Mouse (Mus musculus): ENCODE measurements around the gene Il10ra. TPM values are rescaled to one million over a fixed set of nuclear protein-coding genes. Genes with fewer than 3 reads are reported as not detected.

The Il10ra gene
- polyA plus RNA-seq, 1 experiment, result 4.5 TPM

GRCm38 (mm10) chr9:45247536-45247935 is 21.4 kb downstream of the Il10ra start:
- H3K27me3 ChIP-seq (ENCODE audit: control insufficient read depth, insufficient read depth, low read length), result no peaks in the 10 kb centered on the region
- no peak overlapping the region for H3K27ac ChIP-seq (ENCODE audit: insufficient read depth, low read length)
- TF ChIP-seq POLR2A (IDR thresholded peaks at IDR 0.05; ENCODE audit: borderline replicate concordance, insufficient read depth, low read length) (no peak), CTCF (IDR thresholded peaks at IDR 0.05; ENCODE audit: borderline replicate concordance, insufficient read depth, low read depth, low read length) (no peak)
- no peaks in the 10 kb centered on the region for H3K4me1 ChIP-seq (ENCODE audit: control insufficient read depth, insufficient read depth, low read length)
- 81% methylated on average over 2 of the region's 2 CpGs for WGBS
- DNase-seq, result no peak
- no peak overlapping the region for H3K4me3 ChIP-seq (replicated peaks; ENCODE audit: insufficient read depth, low read depth, low read length)

- Histone ChIP-seq H3K4me1 (ENCODE audit: control insufficient read depth, insufficient read depth, low read length) (no peaks in the 10 kb centered on the region), H3K27ac (ENCODE audit: insufficient read depth, low read length) (no peak overlapping the region), H3K4me3 (replicated peaks; ENCODE audit: insufficient read depth, low read depth, low read length) (no peak overlapping the region), H3K27me3 (ENCODE audit: control insufficient read depth, insufficient read depth, low read length) (no peaks in the 10 kb centered on the region)
- no peak for TF ChIP-seq CTCF (IDR thresholded peaks at IDR 0.05; ENCODE audit: borderline replicate concordance, insufficient read depth, low read depth, low read length)
- WGBS, result 90% methylated on average over 6 of the region's 6 CpGs
- DNase-seq, result no peak
These were observed 22.9 kb downstream of the Il10ra start for GRCm38 (mm10) chr9:45246060-45246459.

- no peak for DNase-seq
- H3K4me1 ChIP-seq (ENCODE audit: control insufficient read depth, insufficient read depth, low read length), result no peaks in the 10 kb centered on the region
- WGBS, result 84% methylated on average over 1 of the region's 1 CpGs
- no peak for TF ChIP-seq POLR2A (IDR thresholded peaks at IDR 0.05; ENCODE audit: borderline replicate concordance, insufficient read depth, low read length)
- TF ChIP-seq CTCF (IDR thresholded peaks at IDR 0.05; ENCODE audit: borderline replicate concordance, insufficient read depth, low read depth, low read length), result no peak
- H3K4me3 ChIP-seq (replicated peaks; ENCODE audit: insufficient read depth, low read depth, low read length), result no peak overlapping the region
- H3K27ac ChIP-seq (ENCODE audit: insufficient read depth, low read length), result no peak overlapping the region
- no peaks in the 10 kb centered on the region for H3K27me3 ChIP-seq (ENCODE audit: control insufficient read depth, insufficient read depth, low read length)
These were observed 23.5 kb downstream of the Il10ra start for GRCm38 (mm10) chr9:45245432-45245831.

GRCm38 (mm10) chr9:45241397-45241796 is 27.6 kb downstream of the Il10ra start:
- DNase-seq, result no peak
- Histone ChIP-seq H3K27me3 (ENCODE audit: control insufficient read depth, insufficient read depth, low read length) (no peaks in the 10 kb centered on the region), H3K4me1 (ENCODE audit: control insufficient read depth, insufficient read depth, low read length) (no peaks in the 10 kb centered on the region), H3K4me3 (replicated peaks; ENCODE audit: insufficient read depth, low read depth, low read length) (no peak overlapping the region), H3K27ac (ENCODE audit: insufficient read depth, low read length) (no peak overlapping the region)
- TF ChIP-seq CTCF (IDR thresholded peaks at IDR 0.05; ENCODE audit: borderline replicate concordance, insufficient read depth, low read depth, low read length), result no peak
- 79% methylated on average over 5 of the region's 5 CpGs for WGBS

- Histone ChIP-seq H3K4me1 (ENCODE audit: control insufficient read depth, insufficient read depth, low read length) (no peaks in the 10 kb centered on the region), H3K27me3 (ENCODE audit: control insufficient read depth, insufficient read depth, low read length) (no peaks in the 10 kb centered on the region), H3K4me3 (replicated peaks; ENCODE audit: insufficient read depth, low read depth, low read length) (no peak overlapping the region), H3K27ac (ENCODE audit: insufficient read depth, low read length) (no peak overlapping the region)
- DNase-seq, result no peak
- WGBS, result 62% methylated on average over 7 of the region's 7 CpGs
- no peak for TF ChIP-seq POLR2A (IDR thresholded peaks at IDR 0.05; ENCODE audit: borderline replicate concordance, insufficient read depth, low read length)
- TF ChIP-seq CTCF (IDR thresholded peaks at IDR 0.05; ENCODE audit: borderline replicate concordance, insufficient read depth, low read depth, low read length), result no peak
These were observed 32.2 kb downstream of the Il10ra start for GRCm38 (mm10) chr9:45236744-45237143.

- Histone ChIP-seq H3K4me3 (replicated peaks; ENCODE audit: insufficient read depth, low read depth, low read length) (no peak overlapping the region), H3K27ac (ENCODE audit: insufficient read depth, low read length) (no peak overlapping the region), H3K4me1 (ENCODE audit: control insufficient read depth, insufficient read depth, low read length) (no peaks in the 10 kb centered on the region), H3K27me3 (ENCODE audit: control insufficient read depth, insufficient read depth, low read length) (no peaks in the 10 kb centered on the region)
- DNase-seq, result no peak
- TF ChIP-seq POLR2A (IDR thresholded peaks at IDR 0.05; ENCODE audit: borderline replicate concordance, insufficient read depth, low read length) (no peak), CTCF (IDR thresholded peaks at IDR 0.05; ENCODE audit: borderline replicate concordance, insufficient read depth, low read depth, low read length) (no peak)
- WGBS, result 86% methylated on average over 6 of the region's 6 CpGs
These were observed 33.2 kb downstream of the Il10ra start for GRCm38 (mm10) chr9:45235668-45236227.

GRCm38 (mm10) chr9:45229359-45229758 is 39.6 kb downstream of the Il10ra start:
- 70% methylated on average over 8 of the region's 8 CpGs for WGBS
- Histone ChIP-seq H3K27ac (ENCODE audit: insufficient read depth, low read length) (no peak overlapping the region), H3K4me1 (ENCODE audit: control insufficient read depth, insufficient read depth, low read length) (no peaks in the 10 kb centered on the region), H3K27me3 (ENCODE audit: control insufficient read depth, insufficient read depth, low read length) (no peaks in the 10 kb centered on the region), H3K4me3 (replicated peaks; ENCODE audit: insufficient read depth, low read depth, low read length) (no peak overlapping the region)
- DNase-seq, result no peak
- TF ChIP-seq CTCF (IDR thresholded peaks at IDR 0.05; ENCODE audit: borderline replicate concordance, insufficient read depth, low read depth, low read length) (no peak), POLR2A (IDR thresholded peaks at IDR 0.05; ENCODE audit: borderline replicate concordance, insufficient read depth, low read length) (no peak)

GRCm38 (mm10) chr9:45221567-45221966 is 47.4 kb downstream of the Il10ra start:
- 8% methylated on average over 6 of the region's 6 CpGs for WGBS
- H3K4me3 ChIP-seq (replicated peaks; ENCODE audit: insufficient read depth, low read depth, low read length), result no peak overlapping the region
- no peak overlapping the region for H3K27ac ChIP-seq (ENCODE audit: insufficient read depth, low read length)
- no peaks in the 10 kb centered on the region for H3K27me3 ChIP-seq (ENCODE audit: control insufficient read depth, insufficient read depth, low read length)
- no peaks in the 10 kb centered on the region for H3K4me1 ChIP-seq (ENCODE audit: control insufficient read depth, insufficient read depth, low read length)
- peak; percentile 87 to 94 for DNase-seq
- TF ChIP-seq POLR2A (IDR thresholded peaks at IDR 0.05; ENCODE audit: borderline replicate concordance, insufficient read depth, low read length) (no peak), CTCF (IDR thresholded peaks at IDR 0.05; ENCODE audit: borderline replicate concordance, insufficient read depth, low read depth, low read length) (peak; percentile 95)
